Mouse (Mus musculus): ENCODE data around the gene Ccin. TPM values are rescaled to one million over a fixed set of nuclear protein-coding genes. Genes with fewer than 3 reads are reported as not detected.

Gene Ccin
- polyA plus RNA-seq (2014; fragmentation: Nextera tagmentation; extraction: Ambion mirVana): 0.09 TPM in 1 of 2 replicates, not detected in the other

DNA sequence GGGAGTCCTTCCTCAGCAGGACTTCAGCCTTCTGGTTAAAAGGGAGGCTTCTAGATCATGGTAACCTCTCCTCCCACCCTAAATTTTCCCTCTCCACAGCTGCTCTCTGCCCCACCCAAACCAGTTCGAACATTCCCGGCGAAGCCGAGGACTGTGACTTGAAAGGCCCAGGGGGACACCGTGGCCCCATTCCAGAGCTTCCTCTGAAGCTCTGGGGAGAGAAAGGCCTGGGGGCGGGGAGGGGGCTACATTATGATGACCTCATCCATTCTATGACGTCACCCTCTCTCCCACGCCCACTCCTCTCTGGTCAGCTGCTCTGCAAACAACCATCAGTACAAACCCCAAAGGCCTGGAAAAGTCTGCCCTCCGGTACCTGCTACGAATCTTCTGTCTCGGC lies at the start of gene Ccin:
Gene Ccin, plus strand, starts transcription at position 303 of the 400 bp plus-strand sequence.
- H3K27me3 ChIP-seq (ENCODE audit: control insufficient read depth, insufficient read depth, low read length): no peaks in the 10 kb centered on the region
- no peak for DNase-seq (ENCODE audit: low spot score)
- 80% methylated on average over 11 of the region's 11 CpGs for WGBS
- H3K4me2 ChIP-seq (replicated peaks): peak within 1 kb of the TSS; percentile 70
- ATAC-seq (ENCODE audit: low FRiP score): no peak
- H3K4me1 ChIP-seq (replicated peaks; ENCODE audit: control insufficient read depth, insufficient read depth, low read length): peaks cover 4% of the 10 kb centered on the region
- no peaks in the 10 kb centered on the region for H3K36me3 ChIP-seq (replicated peaks; ENCODE audit: control insufficient read depth, insufficient read depth)
- peak within 1 kb of the TSS; percentile 70 for H3K9ac ChIP-seq
- H3K9me3 ChIP-seq (ENCODE audit: control insufficient read depth, low read length): no peaks in the 10 kb centered on the region
- no peak within 1 kb of the TSS for H3K27ac ChIP-seq
- H3K4me3 ChIP-seq (replicated peaks; ENCODE audit: low read length): peak within 1 kb of the TSS; percentile 25

- no peaks in the 10 kb centered on the region for H3K4me1 ChIP-seq (replicated peaks; ENCODE audit: control insufficient read depth, insufficient read depth, low read length)
- DNase-seq (ENCODE audit: low spot score) (no peak), ATAC-seq (ENCODE audit: low FRiP score) (no peak)
- no peaks in the 10 kb centered on the region for H3K9me3 ChIP-seq (ENCODE audit: control insufficient read depth, low read length)
- 91% methylated on average over 4 of the region's 4 CpGs for WGBS
- H3K4me3 ChIP-seq (replicated peaks; ENCODE audit: low read length): no peak overlapping the region
- no peak overlapping the region for H3K27ac ChIP-seq
- H3K9ac ChIP-seq: no peak overlapping the region
- no peaks in the 10 kb centered on the region for H3K27me3 ChIP-seq (ENCODE audit: control insufficient read depth, insufficient read depth, low read length)
- H3K4me2 ChIP-seq (replicated peaks): no peak overlapping the region
- H3K36me3 ChIP-seq (replicated peaks; ENCODE audit: control insufficient read depth, insufficient read depth): peaks cover 64% of the 10 kb centered on the region
These were observed 47.1 kb upstream of the Ccin start for GRCm38 (mm10) chr4:43936186-43936585.

DNA sequence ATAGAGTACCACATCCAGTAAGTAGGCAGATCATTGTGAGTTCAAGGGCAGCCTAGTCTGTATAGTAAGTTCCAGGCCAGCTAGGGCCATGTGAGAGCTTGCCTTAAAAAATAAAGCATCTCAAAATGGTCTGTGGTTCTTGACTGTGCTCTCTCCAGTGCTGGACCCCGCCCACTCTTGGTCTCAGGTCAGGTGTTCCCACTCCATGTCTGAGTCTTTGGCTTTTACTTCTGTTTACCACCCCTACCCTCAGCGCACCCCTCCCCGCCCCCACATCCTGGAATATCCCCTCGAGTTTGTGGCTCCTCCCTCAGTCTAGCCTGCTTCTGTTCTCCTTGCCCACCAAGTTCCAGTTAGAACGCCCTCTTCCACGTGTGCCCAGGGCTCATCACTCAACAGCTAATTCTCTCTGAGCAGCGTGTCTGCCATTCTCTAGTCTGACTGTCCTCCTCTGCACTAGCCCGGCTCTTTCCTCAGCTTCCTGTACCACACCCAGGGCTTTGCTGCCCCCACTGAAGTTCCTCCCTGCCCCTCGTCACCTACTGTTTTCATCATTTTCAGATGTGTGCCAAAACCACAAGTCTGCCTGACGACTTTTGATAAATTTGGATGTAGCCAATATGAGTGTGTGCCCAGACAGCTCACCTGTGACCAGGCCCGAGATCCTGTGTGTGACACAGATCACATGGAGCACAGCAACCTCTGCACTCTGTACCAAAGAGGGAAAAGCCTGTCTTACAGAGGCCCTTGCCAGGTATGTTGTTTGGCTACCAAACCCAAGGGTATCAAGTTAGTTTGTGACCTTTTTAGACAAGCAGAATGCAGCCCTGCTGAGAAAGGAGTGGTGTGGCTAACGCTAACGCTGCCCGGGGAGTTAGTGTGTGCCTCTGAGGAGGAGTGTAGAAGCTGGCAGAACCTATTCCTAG lies 46.3 kb upstream of the Ccin start:
- Histone ChIP-seq H3K4me2 (replicated peaks) (no peak overlapping the region), H3K4me1 (replicated peaks; ENCODE audit: control insufficient read depth, insufficient read depth, low read length) (no peaks in the 10 kb centered on the region), H3K27me3 (ENCODE audit: control insufficient read depth, insufficient read depth, low read length) (no peaks in the 10 kb centered on the region), H3K9me3 (ENCODE audit: control insufficient read depth, low read length) (no peaks in the 10 kb centered on the region), H3K9ac (no peak overlapping the region), H3K27ac (no peak overlapping the region), H3K36me3 (replicated peaks; ENCODE audit: control insufficient read depth, insufficient read depth) (peaks cover 64% of the 10 kb centered on the region), H3K4me3 (replicated peaks; ENCODE audit: low read length) (no peak overlapping the region)
- DNase-seq (ENCODE audit: low spot score) (no peak), ATAC-seq (ENCODE audit: low FRiP score) (no peak)
- 83% methylated on average over 14 of the region's 14 CpGs for WGBS

- WGBS: 91% methylated on average over 5 of the region's 5 CpGs
- Histone ChIP-seq H3K27me3 (ENCODE audit: control insufficient read depth, insufficient read depth, low read length) (no peaks in the 10 kb centered on the region), H3K9me3 (ENCODE audit: control insufficient read depth, low read length) (no peaks in the 10 kb centered on the region), H3K36me3 (replicated peaks; ENCODE audit: control insufficient read depth, insufficient read depth) (peaks cover 64% of the 10 kb centered on the region), H3K4me1 (replicated peaks; ENCODE audit: control insufficient read depth, insufficient read depth, low read length) (no peaks in the 10 kb centered on the region), H3K4me2 (replicated peaks) (no peak overlapping the region), H3K9ac (no peak overlapping the region), H3K4me3 (replicated peaks; ENCODE audit: low read length) (no peak overlapping the region), H3K27ac (no peak overlapping the region)
- no peak for ATAC-seq (ENCODE audit: low FRiP score)
- no peak for DNase-seq (ENCODE audit: low spot score)
These were observed 42.0 kb upstream of the Ccin start for GRCm38 (mm10) chr4:43941315-43941714.

- Histone ChIP-seq H3K9ac (no peak overlapping the region), H3K4me1 (replicated peaks; ENCODE audit: control insufficient read depth, insufficient read depth, low read length) (no peaks in the 10 kb centered on the region), H3K4me3 (replicated peaks; ENCODE audit: low read length) (no peak overlapping the region), H3K36me3 (replicated peaks; ENCODE audit: control insufficient read depth, insufficient read depth) (peaks cover 59% of the 10 kb centered on the region), H3K4me2 (replicated peaks) (no peak overlapping the region), H3K9me3 (ENCODE audit: control insufficient read depth, low read length) (no peaks in the 10 kb centered on the region), H3K27ac (no peak overlapping the region), H3K27me3 (ENCODE audit: control insufficient read depth, insufficient read depth, low read length) (no peaks in the 10 kb centered on the region)
- ATAC-seq (ENCODE audit: low FRiP score): no peak
- DNase-seq (ENCODE audit: low spot score): no peak
- whole genome bisulfite sequencing: 91% methylated on average over 8 of the region's 8 CpGs
These were observed 40.9 kb upstream of the Ccin start for GRCm38 (mm10) chr4:43942421-43942820.

DNA sequence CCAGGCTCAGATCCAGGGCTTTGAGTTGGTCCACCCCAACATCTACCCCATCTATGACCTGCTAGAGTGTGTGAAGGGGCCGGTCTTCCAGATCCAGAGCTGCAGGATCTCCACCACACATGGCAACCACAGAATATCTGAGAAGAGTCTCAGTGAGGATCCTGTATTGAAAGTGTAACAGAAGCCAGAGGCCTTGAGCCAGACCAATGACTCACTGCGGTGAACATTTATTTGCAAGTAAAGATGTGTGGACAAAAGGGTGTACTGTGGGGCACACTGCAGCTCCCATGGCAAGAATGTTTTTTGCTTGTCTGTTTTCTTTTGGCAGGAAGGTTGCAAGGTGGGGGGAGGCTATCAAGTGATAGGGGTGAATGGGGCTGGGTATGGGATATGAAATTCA lies 35.7 kb upstream of the Ccin start:
- H3K27me3 ChIP-seq (ENCODE audit: control insufficient read depth, insufficient read depth, low read length): no peaks in the 10 kb centered on the region
- no peaks in the 10 kb centered on the region for H3K4me1 ChIP-seq (replicated peaks; ENCODE audit: control insufficient read depth, insufficient read depth, low read length)
- peaks cover 18% of the 10 kb centered on the region for H3K36me3 ChIP-seq (replicated peaks; ENCODE audit: control insufficient read depth, insufficient read depth)
- no peak for ATAC-seq (ENCODE audit: low FRiP score)
- no peak overlapping the region for H3K4me3 ChIP-seq (replicated peaks; ENCODE audit: low read length)
- no peak for DNase-seq (ENCODE audit: low spot score)
- no peak overlapping the region for H3K9ac ChIP-seq
- H3K4me2 ChIP-seq (replicated peaks): no peak overlapping the region
- H3K27ac ChIP-seq: no peak overlapping the region
- H3K9me3 ChIP-seq (ENCODE audit: control insufficient read depth, low read length): no peaks in the 10 kb centered on the region
- 100% methylated on average over 2 of the region's 2 CpGs for WGBS

- Histone ChIP-seq H3K4me1 (replicated peaks; ENCODE audit: control insufficient read depth, insufficient read depth, low read length) (peaks cover 13% of the 10 kb centered on the region), H3K4me2 (replicated peaks) (peak within 1 kb of the TSS; percentile 91), H3K4me3 (replicated peaks; ENCODE audit: low read length) (peak within 1 kb of the TSS; percentile 64), H3K36me3 (replicated peaks; ENCODE audit: control insufficient read depth, insufficient read depth) (no peaks in the 10 kb centered on the region), H3K9ac (peak within 1 kb of the TSS; percentile 77), H3K27me3 (ENCODE audit: control insufficient read depth, insufficient read depth, low read length) (no peaks in the 10 kb centered on the region), H3K9me3 (ENCODE audit: control insufficient read depth, low read length) (no peaks in the 10 kb centered on the region), H3K27ac (peak within 1 kb of the TSS; percentile 78)
- ATAC-seq (ENCODE audit: low FRiP score): peak; percentile 86
- WGBS: under 1% methylated on average over 39 of the region's 45 CpGs
- peak; percentile 82 for DNase-seq (ENCODE audit: low spot score)
These were observed 25.9 kb upstream of the Ccin start, which contains the start of gene Glipr2 for GRCm38 (mm10) chr4:43957292-43957845. Gene Glipr2 (plus strand): TSS chr4:43957401.

DNA sequence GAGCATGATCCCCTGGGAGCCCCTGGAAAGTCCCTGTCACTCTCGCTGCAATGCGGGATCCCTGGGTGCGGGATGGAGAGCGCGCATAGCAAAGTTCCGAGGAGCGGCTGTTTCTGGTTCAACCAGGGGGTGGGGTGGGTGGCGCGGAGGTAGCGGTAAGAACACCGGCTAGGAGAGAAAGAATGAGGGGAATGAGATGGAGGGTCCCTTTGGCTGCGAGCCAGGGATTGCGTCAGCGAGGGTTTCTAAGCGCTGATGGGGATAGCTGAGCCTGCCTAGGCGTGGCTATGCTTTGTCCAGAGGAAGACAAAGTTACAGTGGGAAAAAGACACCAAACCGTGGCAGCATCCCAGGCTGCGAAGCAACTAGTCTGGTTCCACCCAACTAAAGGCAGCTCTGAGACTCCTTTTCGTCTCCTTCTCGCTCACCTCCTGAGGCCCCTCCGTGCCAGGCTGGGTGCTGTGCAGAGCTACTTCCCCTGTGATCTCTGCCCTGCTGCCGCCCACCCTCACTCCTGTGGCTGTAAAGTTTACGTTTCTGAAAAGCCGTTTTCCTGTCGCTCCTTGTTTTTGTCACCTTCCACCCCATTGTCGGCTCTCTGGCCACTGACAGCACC lies 25.3 kb upstream of the Ccin start:
- Histone ChIP-seq H3K4me3 (replicated peaks; ENCODE audit: low read length) (peak overlapping the region; percentile 64), H3K27ac (peak overlapping the region; percentile 78), H3K9ac (peak overlapping the region; percentile 77), H3K27me3 (ENCODE audit: control insufficient read depth, insufficient read depth, low read length) (no peaks in the 10 kb centered on the region), H3K4me2 (replicated peaks) (peak overlapping the region; percentile 91), H3K4me1 (replicated peaks; ENCODE audit: control insufficient read depth, insufficient read depth, low read length) (peaks cover 13% of the 10 kb centered on the region), H3K36me3 (replicated peaks; ENCODE audit: control insufficient read depth, insufficient read depth) (no peaks in the 10 kb centered on the region), H3K9me3 (ENCODE audit: control insufficient read depth, low read length) (no peaks in the 10 kb centered on the region)
- peak; percentile 85 for DNase-seq (ENCODE audit: low spot score)
- WGBS: under 1% methylated on average over 26 of the region's 26 CpGs
- ATAC-seq (ENCODE audit: low FRiP score): peak; percentile 77

DNA sequence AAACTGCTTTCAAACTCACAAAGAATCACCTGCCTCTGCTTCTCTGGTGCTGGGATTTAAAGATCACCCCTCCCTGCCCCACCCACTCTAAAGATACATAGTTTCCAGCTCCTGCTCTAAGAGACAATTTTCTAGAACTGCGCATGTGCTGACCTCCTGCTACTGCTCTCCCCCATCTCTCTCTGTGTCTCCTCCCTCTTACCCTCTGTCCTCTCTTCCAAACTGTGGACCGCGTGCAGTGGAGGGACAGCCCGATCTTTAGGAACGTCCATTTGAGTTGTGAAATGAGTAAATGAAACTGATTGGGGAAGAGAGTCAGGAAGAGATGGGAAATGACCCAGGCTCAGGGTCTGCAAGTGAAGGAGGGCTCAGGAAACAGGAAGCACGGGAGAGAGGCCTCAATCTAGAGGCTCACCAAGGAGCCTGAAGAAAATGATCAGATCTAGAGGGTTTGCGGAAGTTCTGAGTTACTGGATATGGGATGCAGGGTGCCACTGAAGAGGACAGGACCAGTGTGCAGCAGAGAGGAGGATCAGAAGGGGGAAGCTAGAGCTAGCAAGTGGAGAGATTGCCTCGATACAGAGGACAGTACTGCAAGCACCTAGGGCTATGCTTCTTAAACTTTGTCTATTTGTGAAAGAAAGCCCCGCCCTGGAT lies 23.6 kb upstream of the Ccin start:
- H3K4me2 ChIP-seq (replicated peaks): peak overlapping the region; percentile 91
- H3K27me3 ChIP-seq (ENCODE audit: control insufficient read depth, insufficient read depth, low read length): no peaks in the 10 kb centered on the region
- DNase-seq (ENCODE audit: low spot score): no peak
- 72% methylated on average over 9 of the region's 9 CpGs for WGBS
- no peaks in the 10 kb centered on the region for H3K9me3 ChIP-seq (ENCODE audit: control insufficient read depth, low read length)
- peaks cover 13% of the 10 kb centered on the region for H3K4me1 ChIP-seq (replicated peaks; ENCODE audit: control insufficient read depth, insufficient read depth, low read length)
- no peak overlapping the region for H3K4me3 ChIP-seq (replicated peaks; ENCODE audit: low read length)
- H3K36me3 ChIP-seq (replicated peaks; ENCODE audit: control insufficient read depth, insufficient read depth): no peaks in the 10 kb centered on the region
- H3K9ac ChIP-seq: no peak overlapping the region
- ATAC-seq (ENCODE audit: low FRiP score): no peak
- H3K27ac ChIP-seq: no peak overlapping the region
